Mouse (Mus musculus) lung, adult 2 months (tissue): ENCODE measurements around the gene Cib3.

Experiments used
- CTCF ChIP-seq: fragments of 200-500 bp; IDR thresholded peaks from 2 replicates; pipeline ENCODE4 v1.5.1; 2011; ENCODE audit warnings: mild to moderate bottlenecking, low read length, control low read depth; ENCODE audit not compliant: insufficient read depth
- POLR2A ChIP-seq: fragments of 200-500 bp; IDR thresholded peaks from 2 replicates; pipeline ENCODE4 v1.6.1; 2011; ENCODE audit warnings: low read depth, mild to moderate bottlenecking, control low read depth, low read length, borderline replicate concordance; ENCODE audit errors: extremely low read depth

DNA sequence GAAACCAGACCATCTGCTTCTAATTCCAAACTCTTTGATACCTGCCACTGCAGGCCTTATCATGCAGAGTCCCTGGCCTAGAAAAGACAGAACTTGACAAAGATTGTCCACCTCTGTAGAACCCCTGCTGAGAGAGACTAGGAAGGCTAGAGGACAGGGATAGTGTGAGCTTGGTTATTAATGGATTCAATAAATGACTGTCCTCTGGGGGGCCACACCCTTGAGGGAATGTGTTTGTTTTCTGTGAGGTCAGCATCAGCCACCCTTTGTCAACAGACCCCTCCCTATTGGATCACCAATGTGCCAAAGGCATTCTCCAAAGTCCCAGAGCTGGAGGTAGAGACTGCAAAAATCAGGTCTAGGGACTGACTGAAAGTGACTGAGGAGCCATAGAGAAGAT is 20.6 kb downstream of the Cib3 start:
- TF ChIP-seq CTCF (no peak), POLR2A (no peak)
